Mouse (Mus musculus) embryonic facial prominence, embryonic 14.5 days (tissue): Measurements from ENCODE around the gene Dglucy. TPM values are rescaled to one million over a fixed set of nuclear protein-coding genes. Genes with fewer than 3 reads are reported as not detected.

Experiments used
- ATAC-seq: fragments of 200-750 bp; cut with Nextera tagmentation; 2 replicates; pipeline ENCODE4 v1.8.0; 2017; ENCODE audit warnings: low read depth, moderate number of reproducible peaks, moderate TSS enrichment
- DNase-seq: peaks from one replicate; pipeline ENCODE4 v3.0.0-alpha.2; 2015; ENCODE audit warnings: low spot score
- H3K27ac ChIP-seq: fragments of 300-500 bp; sonication (generic); replicated peaks from 2 replicates; pipeline ENCODE4 v1.5.1; 2014; ENCODE audit warnings: low read depth, mild to moderate bottlenecking, low read length, moderate library complexity
- H3K27me3 ChIP-seq: fragments of 300-500 bp; sonication (generic); replicated peaks from 2 replicates; pipeline ENCODE4 v1.6.1; 2014; ENCODE audit warnings: low read length; ENCODE audit not compliant: control insufficient read depth, insufficient read depth
- H3K36me3 ChIP-seq: fragments of 300-500 bp; sonication (generic); 2 replicates; pipeline ENCODE4 v1.6.1; 2014; ENCODE audit warnings: low read length, mixed read lengths; ENCODE audit not compliant: control insufficient read depth, insufficient read depth
- H3K4me1 ChIP-seq: fragments of 300-500 bp; sonication (generic); 2 replicates; pipeline ENCODE4 v1.6.1; 2014; ENCODE audit warnings: antibody characterized with exemption, low read length; ENCODE audit not compliant: control insufficient read depth, insufficient read depth
- H3K4me2 ChIP-seq: fragments of 300-500 bp; sonication (generic); 2 replicates; pipeline ENCODE4 v1.6.1; 2014; ENCODE audit warnings: low read depth, mild to moderate bottlenecking, low read length, moderate library complexity, mixed read lengths
- H3K4me3 ChIP-seq: fragments of 300-500 bp; sonication (generic); 2 replicates; pipeline ENCODE4 v1.5.1; 2014; ENCODE audit warnings: low read depth, mild to moderate bottlenecking, low read length
- H3K9ac ChIP-seq: fragments of 300-500 bp; sonication (generic); 2 replicates; pipeline ENCODE4 v1.6.1; 2014; ENCODE audit warnings: low read depth, mild to moderate bottlenecking, low read length, moderate library complexity, mixed read lengths
- H3K9me3 ChIP-seq: fragments of 300-500 bp; sonication (generic); 2 replicates; pipeline ENCODE4 v1.6.1; 2016; ENCODE audit warnings: low read length; ENCODE audit not compliant: control insufficient read depth
- WGBS: fragments of 180-500 bp; shearing (Covaris S2); extraction: QIAGEN DNeasy Blood & Tissue Kit; methylation state at CpG from one replicate; pipeline ENCODE4 v1.1.7; 2014; 5-methylcytosine and 5-hydroxymethylcytosine counted together
- polyA plus RNA-seq: library from polyadenylated mRNA; unstranded; fragments of >200 nt; fragmentation: Nextera tagmentation; extraction: Ambion mirVana; gene quantifications from 2 replicates; pipeline ENCODE4 v1.2.1, GENCODE M21; 2014

Dglucy gene
- polyA plus RNA-seq, 1 experiment from 2014 or later: 4.9 TPM

GRCm38 (mm10) chr12:100775291-100775690, 3.6 kb upstream of the Dglucy start:
- Histone ChIP-seq H3K4me3 (no peak overlapping the region), H3K4me1 (peaks cover 25% of the 10 kb centered on the region), H3K9ac (no peak overlapping the region), H3K4me2 (no peak overlapping the region), H3K27ac (no peak overlapping the region), H3K36me3 (no peaks in the 10 kb centered on the region), H3K27me3 (no peaks in the 10 kb centered on the region), H3K9me3 (no peaks in the 10 kb centered on the region)
- ATAC-seq (no peak), DNase-seq (no peak)

- H3K4me3 ChIP-seq: no peak overlapping the region
- peaks cover 25% of the 10 kb centered on the region for H3K4me1 ChIP-seq
- ATAC-seq (no peak), DNase-seq (no peak)
- no peaks in the 10 kb centered on the region for H3K9me3 ChIP-seq
- H3K4me2 ChIP-seq: no peak overlapping the region
- H3K27ac ChIP-seq: no peak overlapping the region
- no peaks in the 10 kb centered on the region for H3K36me3 ChIP-seq
- H3K27me3 ChIP-seq: no peaks in the 10 kb centered on the region
- no peak overlapping the region for H3K9ac ChIP-seq
- 70% methylated on average over 8 of the region's 8 CpGs for WGBS
Measured at GRCm38 (mm10) chr12:100775911-100776581, 2.8 kb upstream of the Dglucy start.

GRCm38 (mm10) chr12:100776991-100777390, 1.9 kb upstream of the Dglucy start:
- 67% methylated on average over 6 of the region's 6 CpGs for WGBS

GRCm38 (mm10) chr12:100778276-100778933, 452 bp upstream of the Dglucy start:
- Histone ChIP-seq H3K9ac (peak overlapping the region; percentile 63), H3K4me2 (peak overlapping the region; percentile 53), H3K9me3 (no peaks in the 10 kb centered on the region), H3K27me3 (no peaks in the 10 kb centered on the region), H3K27ac (peak overlapping the region; percentile 89), H3K36me3 (no peaks in the 10 kb centered on the region), H3K4me1 (peaks cover 17% of the 10 kb centered on the region), H3K4me3 (peak overlapping the region; percentile 36)
- ATAC-seq (0 out of 2 replicates have a peak, but pooled peaks have one; percentile 6), DNase-seq (no peak)
- 63% methylated on average over 10 of the region's 10 CpGs for WGBS

More at GRCm38 (mm10) chr12:100776991-100777390, 1.9 kb upstream of the Dglucy start:
- H3K27me3 ChIP-seq: no peaks in the 10 kb centered on the region
- H3K4me1 ChIP-seq: peaks cover 24% of the 10 kb centered on the region
- H3K4me2 ChIP-seq: no peak overlapping the region
- ATAC-seq (no peak), DNase-seq (no peak)
- no peak overlapping the region for H3K4me3 ChIP-seq
- no peaks in the 10 kb centered on the region for H3K9me3 ChIP-seq
- H3K9ac ChIP-seq: no peak overlapping the region
- H3K27ac ChIP-seq: no peak overlapping the region
- H3K36me3 ChIP-seq: no peaks in the 10 kb centered on the region

GRCm38 (mm10) chr12:100780416-100780815, 1.6 kb downstream of the Dglucy start:
- 92% methylated on average over 10 of the region's 10 CpGs for WGBS
- ATAC-seq (no peak), DNase-seq (no peak)
- H3K9me3 ChIP-seq: no peaks in the 10 kb centered on the region
- no peaks in the 10 kb centered on the region for H3K27me3 ChIP-seq
- H3K9ac ChIP-seq: no peak overlapping the region
- H3K4me1 ChIP-seq: peaks cover 17% of the 10 kb centered on the region
- no peak overlapping the region for H3K27ac ChIP-seq
- H3K36me3 ChIP-seq: no peaks in the 10 kb centered on the region
- no peak overlapping the region for H3K4me3 ChIP-seq
- H3K4me2 ChIP-seq: no peak overlapping the region

- Histone ChIP-seq H3K27me3 (no peaks in the 10 kb centered on the region), H3K4me1 (peaks cover 17% of the 10 kb centered on the region), H3K36me3 (no peaks in the 10 kb centered on the region), H3K9ac (no peak overlapping the region), H3K9me3 (no peaks in the 10 kb centered on the region), H3K4me3 (no peak overlapping the region), H3K27ac (no peak overlapping the region), H3K4me2 (no peak overlapping the region)
- ATAC-seq (no peak), DNase-seq (no peak)
- WGBS: 78% methylated on average over 13 of the region's 13 CpGs
Measured at GRCm38 (mm10) chr12:100781428-100782120, 2.7 kb downstream of the Dglucy start.

- Histone ChIP-seq H3K9ac (no peak overlapping the region), H3K27ac (no peak overlapping the region), H3K4me1 (peaks cover 7% of the 10 kb centered on the region), H3K9me3 (no peaks in the 10 kb centered on the region), H3K27me3 (no peaks in the 10 kb centered on the region), H3K4me2 (no peak overlapping the region), H3K36me3 (no peaks in the 10 kb centered on the region), H3K4me3 (no peak overlapping the region)
- DNase-seq (no peak), ATAC-seq (no peak)
- 83% methylated on average over 2 of the region's 2 CpGs for WGBS
Measured at GRCm38 (mm10) chr12:100784152-100784551, 5.3 kb downstream of the Dglucy start.

- 34% methylated on average over 7 of the region's 7 CpGs for WGBS
- no peak overlapping the region for H3K9ac ChIP-seq
- H3K27ac ChIP-seq: no peak overlapping the region
- no peak overlapping the region for H3K4me2 ChIP-seq
- DNase-seq (no peak), ATAC-seq (no peak)
- no peaks in the 10 kb centered on the region for H3K9me3 ChIP-seq
- no peak overlapping the region for H3K4me3 ChIP-seq
- H3K4me1 ChIP-seq: no peaks in the 10 kb centered on the region
- H3K27me3 ChIP-seq: no peaks in the 10 kb centered on the region
- no peaks in the 10 kb centered on the region for H3K36me3 ChIP-seq
Measured at GRCm38 (mm10) chr12:100785344-100785743, 6.5 kb downstream of the Dglucy start.
